Mouse (Mus musculus) ES-Bruce4 (cell line): ENCODE data around the gene Rgcc.

ENCODE experiments used
- CTCF ChIP-seq: IDR thresholded peaks from one replicate; pipeline ENCODE4 v1.8.1; 2011; ENCODE audit warnings: low read depth, low read length
- POLR2A ChIP-seq: IDR thresholded peaks from one replicate; pipeline ENCODE4 v1.8.1; 2011; ENCODE audit warnings: low read length; ENCODE audit not compliant: insufficient read depth

DNA sequence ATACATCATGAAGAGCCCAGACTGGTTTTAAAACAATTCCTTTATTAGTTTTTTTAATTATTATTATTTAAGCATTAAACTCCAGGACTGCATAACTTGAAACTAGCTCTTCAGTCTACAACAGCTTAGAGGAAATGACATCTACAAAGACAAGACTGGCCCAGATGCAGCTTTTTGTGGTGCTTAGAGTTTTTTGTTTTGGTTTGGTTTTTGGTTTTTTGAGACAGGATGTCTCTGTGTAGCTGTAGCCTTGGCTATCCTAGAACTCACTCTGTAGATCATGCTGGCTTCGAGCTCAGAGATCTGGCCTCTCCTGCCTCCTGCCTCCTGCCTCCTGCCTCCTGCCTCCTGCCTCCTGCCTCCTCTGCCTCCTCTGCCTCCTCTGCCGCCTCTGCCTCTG lies 45.7 kb downstream of the Rgcc start:
- TF ChIP-seq CTCF, result no peak
- TF ChIP-seq POLR2A, result no peak
